Mouse (Mus musculus): ENCODE measurements around the gene Ptpro. TPM values are rescaled to one million over a fixed set of nuclear protein-coding genes. Genes with fewer than 3 reads are reported as not detected.
A peak's percentile ranks its signal among the peaks of the same experiment; 100 is the strongest.

Gene Ptpro
- total and polyA plus RNA-seq, 2 experiments from 2014 or later: 28.4 to 69.3 TPM

DNA sequence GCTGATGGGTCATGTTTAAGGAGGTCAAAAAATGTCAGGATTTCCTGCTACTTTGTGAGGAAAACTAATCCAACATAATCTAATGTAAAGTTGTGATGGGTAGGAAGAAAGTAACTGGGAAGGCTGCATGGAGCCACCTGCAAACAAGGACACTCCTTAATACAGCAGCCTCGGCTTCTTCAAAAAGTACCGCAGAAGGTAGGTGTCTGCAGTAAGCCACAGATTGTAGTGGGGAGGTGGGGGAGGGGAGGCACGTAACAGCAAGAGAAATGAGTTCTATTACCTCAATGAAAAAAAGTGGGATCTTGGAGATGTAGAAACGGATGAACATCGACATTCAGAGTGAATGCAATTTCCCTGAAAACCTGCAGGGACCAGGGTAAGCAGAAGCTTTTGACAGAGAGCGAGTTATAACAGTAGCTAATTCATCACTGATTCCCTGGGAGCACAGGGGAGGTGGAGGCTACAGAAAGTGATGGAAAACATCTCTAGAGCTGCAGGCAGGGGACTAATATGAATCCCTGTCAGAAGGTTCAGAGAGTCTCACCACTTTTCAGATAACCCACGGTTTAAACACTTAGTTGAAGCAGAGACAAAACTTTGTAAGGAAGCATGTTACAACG, 34.2 kb upstream of the Ptpro start:
- Histone ChIP-seq H3K4me1 (ENCODE audit: insufficient read depth, low read length) (no peaks in the 10 kb centered on the region), H3K9me3 (ENCODE audit: low read length) (no peaks in the 10 kb centered on the region), H3K4me2 (ENCODE audit: low read depth, low read length) (no peak overlapping the region), H3K27me3 (ENCODE audit: insufficient read depth, low read length) (no peaks in the 10 kb centered on the region), H3K36me3 (ENCODE audit: insufficient read depth, low read length) (no peaks in the 10 kb centered on the region), H3K9ac (replicated peaks; ENCODE audit: low read length) (no peak overlapping the region), H3K4me3 (ENCODE audit: low read length) (no peak overlapping the region), H3K27ac (no peak overlapping the region)
- ATAC-seq (no peak), DNase-seq (ENCODE audit: low spot score) (peak; percentile 21)
- no peak for TF ChIP-seq CTCF (IDR thresholded peaks at IDR 0.05; ENCODE audit: low read depth)
- WGBS: 82% methylated on average over 8 of the region's 8 CpGs

DNA sequence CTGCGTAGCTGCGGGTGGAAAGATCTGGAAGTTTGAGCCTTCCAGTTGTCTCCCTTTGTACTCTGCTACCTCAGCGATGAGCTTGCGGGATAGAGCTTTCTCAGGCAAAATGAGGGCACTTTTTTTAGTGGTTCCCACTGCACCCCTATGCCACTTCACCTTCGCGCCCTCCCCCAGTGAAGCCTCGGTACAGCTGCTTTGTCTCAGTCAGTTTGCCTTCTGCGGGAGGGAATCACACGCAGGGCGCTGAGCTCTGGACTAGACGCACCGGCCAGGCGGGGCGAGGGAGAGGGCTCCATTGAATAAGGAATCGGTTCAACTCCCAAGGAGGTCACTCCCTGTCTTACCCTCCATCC, 746 bp downstream of the Ptpro start:
- ATAC-seq (0 out of 2 replicates have a peak, but pooled peaks have one; percentile 19), DNase-seq (ENCODE audit: low spot score) (peak; percentile 49)
- H3K9ac ChIP-seq (replicated peaks; ENCODE audit: low read length): peak overlapping the region; percentile 70
- TF ChIP-seq CTCF (IDR thresholded peaks at IDR 0.05; ENCODE audit: low read depth): no peak
- no peaks in the 10 kb centered on the region for H3K36me3 ChIP-seq (ENCODE audit: insufficient read depth, low read length)
- H3K9me3 ChIP-seq (ENCODE audit: low read length): no peaks in the 10 kb centered on the region
- peak overlapping the region; percentile 71 for H3K4me3 ChIP-seq (ENCODE audit: low read length)
- no peaks in the 10 kb centered on the region for H3K27me3 ChIP-seq (ENCODE audit: insufficient read depth, low read length)
- H3K4me1 ChIP-seq (ENCODE audit: insufficient read depth, low read length): no peaks in the 10 kb centered on the region
- peak overlapping the region; percentile 89; the same call in 1 of the 2 replicates for H3K27ac ChIP-seq
- WGBS: 1% methylated on average over 15 of the region's 15 CpGs
- H3K4me2 ChIP-seq (ENCODE audit: low read depth, low read length): peak overlapping the region; percentile 68

DNA sequence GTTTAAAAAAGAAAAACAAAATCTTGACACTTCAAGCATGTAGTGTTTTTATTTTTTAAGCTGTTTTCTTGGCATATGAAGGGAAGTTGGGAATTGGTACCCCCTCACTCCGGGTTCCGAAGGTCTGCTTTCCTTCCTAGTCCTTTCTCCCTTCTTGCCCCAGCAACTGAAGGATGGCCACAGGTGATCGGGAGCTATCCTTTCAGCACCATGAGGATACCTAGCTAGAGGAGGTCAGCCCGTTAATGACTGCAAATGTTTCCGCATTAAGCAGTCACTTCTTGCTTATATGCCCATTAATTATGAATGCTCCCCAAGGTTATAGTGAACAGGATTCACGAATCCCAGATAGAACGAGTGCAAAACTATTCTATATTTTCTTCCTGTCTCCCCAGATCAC, 1.3 kb downstream of the Ptpro start:
- no peak for DNase-seq (ENCODE audit: low spot score)

DNA sequence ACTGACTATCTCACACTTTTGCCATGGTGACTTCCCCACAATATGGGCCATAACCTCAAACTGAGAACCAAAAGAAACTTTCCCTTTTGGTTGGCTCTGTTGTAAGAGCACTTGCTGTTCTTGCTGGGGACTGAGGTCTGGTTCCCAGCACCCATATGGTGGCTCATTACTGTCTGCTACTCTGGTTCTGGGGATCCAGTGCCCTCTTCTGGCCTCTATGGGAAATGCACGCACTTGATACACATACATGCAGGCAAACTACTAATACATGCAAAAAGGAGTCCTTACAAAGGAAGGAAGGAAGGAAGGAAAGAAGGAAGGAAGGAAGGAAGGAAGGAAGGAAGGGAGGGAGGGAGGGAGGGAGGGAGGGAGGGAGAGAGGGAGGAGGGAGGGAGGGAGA, 8.9 kb downstream of the Ptpro start:
- Histone ChIP-seq H3K4me1 (ENCODE audit: insufficient read depth, low read length) (peaks cover 3% of the 10 kb centered on the region; the same call in 1 of the 2 replicates), H3K9me3 (ENCODE audit: low read length) (no peaks in the 10 kb centered on the region), H3K4me2 (ENCODE audit: low read depth, low read length) (no peak overlapping the region), H3K4me3 (ENCODE audit: low read length) (no peak overlapping the region), H3K36me3 (ENCODE audit: insufficient read depth, low read length) (no peaks in the 10 kb centered on the region), H3K27ac (no peak overlapping the region), H3K9ac (replicated peaks; ENCODE audit: low read length) (no peak overlapping the region), H3K27me3 (ENCODE audit: insufficient read depth, low read length) (no peaks in the 10 kb centered on the region)
- no peak for DNase-seq (ENCODE audit: low spot score)
- 0 out of 2 replicates have a peak, but pooled peaks have one; percentile 20 for TF ChIP-seq CTCF (IDR thresholded peaks at IDR 0.05; ENCODE audit: low read depth)
- 100% methylated on average over 1 of the region's 1 CpGs for WGBS
- no peak for ATAC-seq

More for the DNA sequence above, 1.3 kb downstream of the Ptpro start:
- no peaks in the 10 kb centered on the region for H3K36me3 ChIP-seq (ENCODE audit: insufficient read depth, low read length)
- 9% methylated on average over 7 of the region's 7 CpGs for WGBS
- peak overlapping the region; percentile 71 for H3K4me3 ChIP-seq (ENCODE audit: low read length)
- H3K27ac ChIP-seq: no peak overlapping the region
- H3K9me3 ChIP-seq (ENCODE audit: low read length): no peaks in the 10 kb centered on the region
- H3K4me1 ChIP-seq (ENCODE audit: insufficient read depth, low read length): no peaks in the 10 kb centered on the region
- ATAC-seq: no peak
- peak overlapping the region; percentile 68 for H3K4me2 ChIP-seq (ENCODE audit: low read depth, low read length)
- peak overlapping the region; percentile 70 for H3K9ac ChIP-seq (replicated peaks; ENCODE audit: low read length)
- no peak for TF ChIP-seq CTCF (IDR thresholded peaks at IDR 0.05; ENCODE audit: low read depth)
- H3K27me3 ChIP-seq (ENCODE audit: insufficient read depth, low read length): no peaks in the 10 kb centered on the region

DNA sequence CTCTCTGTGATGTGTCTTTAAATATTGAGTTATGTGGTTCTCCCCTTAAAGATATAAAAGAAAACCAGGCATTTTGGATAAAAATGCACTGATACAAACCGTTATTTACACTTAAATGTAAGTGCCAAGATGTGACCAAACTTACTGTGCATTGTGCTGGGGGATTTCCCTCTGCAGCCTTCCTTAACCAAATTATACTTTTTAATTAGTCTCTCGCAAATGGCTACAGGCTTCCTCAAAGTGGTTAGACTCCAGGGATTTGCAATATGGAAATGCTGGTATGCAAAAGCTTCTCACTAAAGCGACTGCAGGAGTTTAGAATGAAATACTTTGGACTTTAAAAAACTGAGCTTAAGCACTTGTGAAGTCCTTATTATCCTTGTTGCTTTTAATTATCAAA, 10.0 kb downstream of the Ptpro start:
- ATAC-seq (no peak), DNase-seq (ENCODE audit: low spot score) (no peak)
- H3K9ac ChIP-seq (replicated peaks; ENCODE audit: low read length): no peak overlapping the region
- no peak overlapping the region for H3K4me3 ChIP-seq (ENCODE audit: low read length)
- no peak for TF ChIP-seq CTCF (IDR thresholded peaks at IDR 0.05; ENCODE audit: low read depth)
- no peak overlapping the region for H3K4me2 ChIP-seq (ENCODE audit: low read depth, low read length)
- WGBS: 31% methylated on average over 3 of the region's 3 CpGs
- H3K27ac ChIP-seq: no peak overlapping the region
- H3K27me3 ChIP-seq (ENCODE audit: insufficient read depth, low read length): no peaks in the 10 kb centered on the region
- H3K4me1 ChIP-seq (ENCODE audit: insufficient read depth, low read length): peaks cover 3% of the 10 kb centered on the region; the same call in 1 of the 2 replicates
- no peaks in the 10 kb centered on the region for H3K36me3 ChIP-seq (ENCODE audit: insufficient read depth, low read length)
- H3K9me3 ChIP-seq (ENCODE audit: low read length): no peaks in the 10 kb centered on the region

DNA sequence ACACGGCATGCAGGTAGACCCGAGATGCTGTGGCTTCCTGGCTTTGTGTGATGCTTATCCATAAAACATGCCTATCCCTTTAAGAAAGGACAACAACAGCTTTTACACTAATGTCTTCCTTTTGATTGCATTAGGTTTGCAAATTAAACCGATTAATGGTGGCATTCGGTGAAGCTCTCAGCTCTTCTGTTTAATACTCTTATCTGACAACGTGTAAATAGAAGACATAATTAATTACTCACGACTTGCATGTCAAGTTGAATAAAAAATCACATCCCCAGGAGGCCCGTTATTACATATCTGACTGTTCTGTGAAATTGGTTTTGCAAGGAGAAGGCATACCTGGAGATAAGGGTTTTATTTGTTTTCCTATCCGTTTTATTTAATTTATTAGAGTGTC, 15.9 kb downstream of the Ptpro start:
- TF ChIP-seq CTCF (IDR thresholded peaks at IDR 0.05; ENCODE audit: low read depth): no peak
- H3K36me3 ChIP-seq (ENCODE audit: insufficient read depth, low read length): no peaks in the 10 kb centered on the region
- no peak overlapping the region for H3K27ac ChIP-seq
- H3K4me2 ChIP-seq (ENCODE audit: low read depth, low read length): no peak overlapping the region
- no peaks in the 10 kb centered on the region for H3K9me3 ChIP-seq (ENCODE audit: low read length)
- H3K9ac ChIP-seq (replicated peaks; ENCODE audit: low read length): no peak overlapping the region
- no peaks in the 10 kb centered on the region for H3K4me1 ChIP-seq (ENCODE audit: insufficient read depth, low read length)
- H3K4me3 ChIP-seq (ENCODE audit: low read length): no peak overlapping the region
- DNase-seq (ENCODE audit: low spot score): no peak
- ATAC-seq: no peak
- WGBS: 56% methylated on average over 8 of the region's 8 CpGs
- no peaks in the 10 kb centered on the region for H3K27me3 ChIP-seq (ENCODE audit: insufficient read depth, low read length)

DNA sequence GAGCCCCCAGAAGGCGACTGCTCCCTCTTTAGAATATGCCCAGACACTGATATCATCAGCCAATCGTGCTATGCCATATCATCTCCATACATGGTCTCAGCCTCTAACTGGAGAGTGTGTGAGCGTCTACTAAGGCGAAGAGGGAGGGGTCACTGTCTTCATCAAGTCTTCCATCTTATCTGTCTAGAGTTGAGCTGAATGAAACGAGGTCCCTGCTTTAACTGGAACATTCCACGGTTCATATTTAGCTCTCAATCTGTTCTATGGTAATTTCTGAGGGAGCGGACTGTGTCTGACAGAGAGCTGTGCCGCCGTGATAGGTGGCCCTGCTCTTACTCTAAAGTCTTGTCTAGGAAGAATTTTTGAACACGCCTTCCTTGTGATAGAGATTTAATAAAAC, 16.5 kb downstream of the Ptpro start:
- Histone ChIP-seq H3K27ac (no peak overlapping the region), H3K27me3 (ENCODE audit: insufficient read depth, low read length) (no peaks in the 10 kb centered on the region), H3K9me3 (ENCODE audit: low read length) (no peaks in the 10 kb centered on the region), H3K4me3 (ENCODE audit: low read length) (no peak overlapping the region), H3K4me2 (ENCODE audit: low read depth, low read length) (no peak overlapping the region), H3K4me1 (ENCODE audit: insufficient read depth, low read length) (no peaks in the 10 kb centered on the region), H3K9ac (replicated peaks; ENCODE audit: low read length) (no peak overlapping the region), H3K36me3 (ENCODE audit: insufficient read depth, low read length) (no peaks in the 10 kb centered on the region)
- WGBS: 78% methylated on average over 10 of the region's 10 CpGs
- ATAC-seq (no peak), DNase-seq (ENCODE audit: low spot score) (no peak)
- no peak for TF ChIP-seq CTCF (IDR thresholded peaks at IDR 0.05; ENCODE audit: low read depth)
